Mouse (Mus musculus): ENCODE data around the gene Aida. TPM values are rescaled to one million over a fixed set of nuclear protein-coding genes. Genes with fewer than 3 reads are reported as not detected.
"Not testable (repeated sequence)": the region's sequence is repeated elsewhere in the genome, so short reads cannot be mapped to it uniquely, and the experiment has no call there.

The Aida gene
- polyA plus RNA-seq, 1 experiment from 2014 or later = 45.5 TPM

DNA sequence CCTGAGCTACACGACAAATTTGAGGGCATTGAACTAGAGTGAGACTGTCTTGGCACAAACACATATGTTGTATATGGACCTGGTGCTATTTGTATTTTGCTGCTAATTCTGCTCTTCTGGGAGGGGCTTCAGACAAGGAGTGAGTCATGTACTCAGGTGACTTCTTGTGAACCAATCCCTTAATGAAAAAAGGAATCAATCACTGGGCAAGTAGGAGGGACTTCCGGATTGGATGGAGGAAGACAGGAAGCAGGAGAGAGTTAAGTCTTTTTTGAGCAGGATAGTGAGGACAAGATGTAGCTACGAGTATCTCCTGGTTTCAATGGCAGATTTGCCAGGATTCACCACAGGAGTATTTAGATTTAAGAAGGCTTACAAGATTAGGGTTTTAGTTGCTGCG, 6.8 kb upstream of the Aida start:
- Histone ChIP-seq H3K27ac (no peak overlapping the region), H3K27me3 (ENCODE audit: insufficient read depth, poor library complexity, severe bottlenecking) (no peaks in the 10 kb centered on the region), H3K36me3 (peaks cover 94% of the 10 kb centered on the region), H3K4me3 (no peak overlapping the region), H3K4me1 (replicated peaks) (no peaks in the 10 kb centered on the region), H3K9me3 (no peaks in the 10 kb centered on the region)
- no peak for DNase-seq (ENCODE audit: low spot score)
- WGBS = 92% methylated on average over 4 of the region's 4 CpGs

GRCm38 (mm10) chr1:183296877-183297383, 540 bp downstream of the Aida start, which contains the start of gene Brox:
TSS of gene Brox (minus strand) at chr1:183297269.
- Histone ChIP-seq H3K9me3 (no peaks in the 10 kb centered on the region), H3K4me3 (peak within 1 kb of the TSS; percentile 59), H3K27ac (peak within 1 kb of the TSS; percentile 86), H3K27me3 (ENCODE audit: insufficient read depth, poor library complexity, severe bottlenecking) (no peaks in the 10 kb centered on the region), H3K36me3 (peaks cover 22% of the 10 kb centered on the region), H3K4me1 (replicated peaks) (0 out of 2 replicates have a peak, but pooled peaks cover 6% of the 10 kb centered on the region)
- WGBS = under 1% methylated on average over 39 of the region's 39 CpGs
- peak; percentile 95 for DNase-seq (ENCODE audit: low spot score)

- peak; percentile 75 for DNase-seq (ENCODE audit: low spot score)
- Histone ChIP-seq H3K27me3 (ENCODE audit: insufficient read depth, poor library complexity, severe bottlenecking) (no peaks in the 10 kb centered on the region), H3K27ac (peak overlapping the region; percentile 86), H3K9me3 (no peaks in the 10 kb centered on the region), H3K4me3 (peak overlapping the region; percentile 59), H3K4me1 (replicated peaks) (0 out of 2 replicates have a peak, but pooled peaks cover 6% of the 10 kb centered on the region), H3K36me3 (peaks cover 17% of the 10 kb centered on the region)
- under 1% methylated on average over 30 of the region's 30 CpGs for WGBS
Measured at GRCm38 (mm10) chr1:183297473-183297885, 1.1 kb downstream of the Aida start.

GRCm38 (mm10) chr1:183297886-183298489, 1.6 kb downstream of the Aida start:
- no peaks in the 10 kb centered on the region for H3K27me3 ChIP-seq (ENCODE audit: insufficient read depth, poor library complexity, severe bottlenecking)
- peak; percentile 54 for DNase-seq (ENCODE audit: low spot score)
- under 1% methylated on average over 20 of the region's 20 CpGs for WGBS
- H3K36me3 ChIP-seq = peaks cover 11% of the 10 kb centered on the region
- H3K27ac ChIP-seq = peak overlapping the region; percentile 86
- H3K9me3 ChIP-seq = no peaks in the 10 kb centered on the region
- peak overlapping the region; percentile 59 for H3K4me3 ChIP-seq
- H3K4me1 ChIP-seq (replicated peaks) = 0 out of 2 replicates have a peak, but pooled peaks cover 6% of the 10 kb centered on the region

DNA sequence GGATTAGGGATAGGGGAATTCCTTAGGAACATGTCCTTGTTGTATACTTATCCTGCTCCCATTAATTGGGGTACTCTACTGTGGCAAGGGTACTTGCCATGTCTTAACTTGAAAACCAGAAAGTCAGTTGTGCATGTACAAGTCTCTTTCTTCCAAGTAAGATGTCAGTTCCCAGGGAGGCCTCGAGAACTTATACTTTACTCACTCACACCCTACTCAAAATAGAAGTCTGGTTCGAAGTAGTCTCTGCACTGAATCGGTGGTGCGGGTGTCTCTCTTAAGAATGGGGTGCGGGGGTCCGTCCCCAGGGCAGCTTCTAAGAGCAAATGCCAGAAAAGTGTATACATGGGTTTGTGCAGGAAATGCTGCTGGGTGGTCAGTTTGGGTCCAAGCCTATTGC, 2.8 kb downstream of the Aida start:
- Histone ChIP-seq H3K36me3 (no peaks in the 10 kb centered on the region), H3K27me3 (ENCODE audit: insufficient read depth, poor library complexity, severe bottlenecking) (no peaks in the 10 kb centered on the region), H3K9me3 (no peaks in the 10 kb centered on the region), H3K4me1 (replicated peaks) (0 out of 2 replicates have a peak, but pooled peaks cover 6% of the 10 kb centered on the region), H3K27ac (no peak overlapping the region), H3K4me3 (no peak overlapping the region)
- 88% methylated on average over 6 of the region's 6 CpGs for WGBS
- peak; percentile 94 for DNase-seq (ENCODE audit: low spot score)

- no peak for DNase-seq (ENCODE audit: low spot score)
- no peak overlapping the region for H3K27ac ChIP-seq
- no peak overlapping the region for H3K4me3 ChIP-seq
- no peaks in the 10 kb centered on the region for H3K9me3 ChIP-seq
- H3K4me1 ChIP-seq (replicated peaks) = no peaks in the 10 kb centered on the region
- 79% methylated on average over 3 of the region's 3 CpGs for WGBS
- H3K27me3 ChIP-seq (ENCODE audit: insufficient read depth, poor library complexity, severe bottlenecking) = no peaks in the 10 kb centered on the region
- peaks cover 49% of the 10 kb centered on the region for H3K36me3 ChIP-seq
Measured at GRCm38 (mm10) chr1:183307555-183307954, 11.2 kb downstream of the Aida start.

GRCm38 (mm10) chr1:183308476-183308875, 12.1 kb downstream of the Aida start:
- 84% methylated on average over 1 of the region's 1 CpGs for WGBS
- H3K27ac ChIP-seq = no peak overlapping the region
- peaks cover 58% of the 10 kb centered on the region for H3K36me3 ChIP-seq
- no peaks in the 10 kb centered on the region for H3K27me3 ChIP-seq (ENCODE audit: insufficient read depth, poor library complexity, severe bottlenecking)
- DNase-seq (ENCODE audit: low spot score) = no peak
- no peak overlapping the region for H3K4me3 ChIP-seq
- no peaks in the 10 kb centered on the region for H3K4me1 ChIP-seq (replicated peaks)
- no peaks in the 10 kb centered on the region for H3K9me3 ChIP-seq

GRCm38 (mm10) chr1:183309601-183310000, 13.2 kb downstream of the Aida start:
- H3K27ac ChIP-seq; H3K27me3 ChIP-seq (ENCODE audit: insufficient read depth, poor library complexity, severe bottlenecking); DNase-seq (ENCODE audit: low spot score); H3K4me3 ChIP-seq; H3K4me1 ChIP-seq (replicated peaks); H3K9me3 ChIP-seq: not testable (repeated sequence)
- 49% methylated on average over 2 of the region's 2 CpGs for WGBS
- H3K36me3 ChIP-seq = peaks cover 68% of the 10 kb centered on the region

DNA sequence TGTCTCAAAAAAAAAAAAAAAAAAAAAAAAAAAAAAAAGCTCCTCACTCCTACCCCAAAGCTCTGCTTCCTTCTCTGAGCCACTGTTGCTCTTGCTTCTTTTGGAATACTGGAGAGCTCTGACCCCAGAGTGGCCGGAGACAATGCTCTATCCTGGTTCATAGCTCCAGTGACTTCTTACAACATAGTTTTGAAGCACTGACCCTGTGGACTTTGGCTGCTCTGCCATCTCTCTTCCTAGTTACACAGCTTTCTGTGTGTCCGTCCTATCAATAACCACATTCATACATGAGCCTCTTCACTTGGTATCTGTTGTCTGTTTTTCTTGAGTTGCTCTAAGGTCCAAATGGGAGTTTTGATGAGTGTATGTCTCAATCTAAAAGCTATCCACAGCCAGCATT, 15.7 kb downstream of the Aida start:
- Histone ChIP-seq H3K27me3 (ENCODE audit: insufficient read depth, poor library complexity, severe bottlenecking) (no peaks in the 10 kb centered on the region), H3K4me3 (no peak overlapping the region), H3K36me3 (peaks cover 79% of the 10 kb centered on the region), H3K4me1 (replicated peaks) (no peaks in the 10 kb centered on the region), H3K27ac (no peak overlapping the region), H3K9me3 (no peaks in the 10 kb centered on the region)
- 92% methylated on average over 2 of the region's 2 CpGs for WGBS
- DNase-seq (ENCODE audit: low spot score) = no peak

GRCm38 (mm10) chr1:183315783-183316182, 19.4 kb downstream of the Aida start:
- Histone ChIP-seq H3K27me3 (ENCODE audit: insufficient read depth, poor library complexity, severe bottlenecking) (no peaks in the 10 kb centered on the region), H3K4me3 (no peak overlapping the region), H3K36me3 (peaks cover 87% of the 10 kb centered on the region), H3K27ac (no peak overlapping the region), H3K4me1 (replicated peaks) (no peaks in the 10 kb centered on the region), H3K9me3 (no peaks in the 10 kb centered on the region)
- no peak for DNase-seq (ENCODE audit: low spot score)
- WGBS = 90% methylated on average over 2 of the region's 2 CpGs

GRCm38 (mm10) chr1:183320708-183321107, 24.3 kb downstream of the Aida start:
- H3K36me3 ChIP-seq = peaks cover 97% of the 10 kb centered on the region

DNA sequence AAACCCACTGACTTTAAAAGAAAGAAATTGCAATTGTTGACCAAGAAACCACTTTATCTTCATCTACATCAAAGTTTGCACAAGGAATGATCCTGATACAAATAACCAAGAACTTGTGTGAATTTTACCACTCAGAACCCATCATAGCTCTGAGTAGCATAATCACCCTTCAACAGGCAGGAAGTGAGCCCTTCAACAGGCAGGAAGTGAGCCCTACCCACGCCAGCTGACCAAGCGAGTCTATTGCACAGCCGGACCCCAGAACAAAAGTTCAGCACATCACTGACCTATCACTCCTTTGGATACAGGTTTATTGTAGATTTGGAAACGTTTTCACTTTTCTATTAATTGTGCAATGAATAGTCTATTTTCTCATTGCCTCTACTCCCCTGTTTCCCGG, 26.1 kb downstream of the Aida start:
- not testable (repeated sequence) for H3K4me1 ChIP-seq (replicated peaks); H3K9me3 ChIP-seq; H3K27me3 ChIP-seq (ENCODE audit: insufficient read depth, poor library complexity, severe bottlenecking); H3K4me3 ChIP-seq; H3K27ac ChIP-seq; DNase-seq (ENCODE audit: low spot score)
- WGBS = 93% methylated on average over 5 of the region's 5 CpGs
- H3K36me3 ChIP-seq = peaks cover 97% of the 10 kb centered on the region

More at GRCm38 (mm10) chr1:183320708-183321107, 24.3 kb downstream of the Aida start:
- no peak overlapping the region for H3K27ac ChIP-seq
- DNase-seq (ENCODE audit: low spot score) = no peak
- no peak overlapping the region for H3K4me3 ChIP-seq
- 82% methylated on average over 3 of the region's 3 CpGs for WGBS
- H3K4me1 ChIP-seq (replicated peaks) = no peaks in the 10 kb centered on the region
- H3K27me3 ChIP-seq (ENCODE audit: insufficient read depth, poor library complexity, severe bottlenecking) = no peaks in the 10 kb centered on the region
- peaks cover 4% of the 10 kb centered on the region; the same call in 1 of the 2 replicates for H3K9me3 ChIP-seq

DNA sequence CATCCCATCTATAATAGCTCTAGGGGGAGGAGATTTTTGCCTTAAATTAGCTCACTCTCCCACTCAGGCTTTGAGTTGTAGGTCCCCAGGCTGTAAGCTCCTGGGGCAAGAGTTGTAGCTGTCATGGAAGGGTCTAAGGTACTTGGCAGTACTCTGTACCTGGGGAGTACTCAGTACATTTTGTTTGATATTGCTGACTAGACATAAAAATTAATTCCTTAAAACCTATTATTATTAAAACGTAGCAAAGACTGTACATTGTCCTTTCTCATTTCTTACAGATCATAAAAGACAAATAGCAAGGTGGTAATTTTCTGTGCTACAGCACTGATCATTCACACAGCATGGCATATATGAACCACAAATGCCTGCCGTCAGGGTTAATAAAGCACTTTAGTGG, 27.5 kb downstream of the Aida start:
- Histone ChIP-seq H3K4me1 (replicated peaks) (no peaks in the 10 kb centered on the region), H3K9me3 (peaks cover 4% of the 10 kb centered on the region; the same call in 1 of the 2 replicates), H3K36me3 (peaks cover 99% of the 10 kb centered on the region), H3K27ac (no peak overlapping the region), H3K27me3 (ENCODE audit: insufficient read depth, poor library complexity, severe bottlenecking) (no peaks in the 10 kb centered on the region), H3K4me3 (no peak overlapping the region)
- DNase-seq (ENCODE audit: low spot score) = no peak
- 97% methylated on average over 2 of the region's 2 CpGs for WGBS

All from hindbrain, embryonic 10.5 days (tissue).